Mouse (Mus musculus) limb, embryonic 12.5 days (tissue): Measurements from ENCODE around the gene Atxn7l3. TPM values are rescaled to one million over a fixed set of nuclear protein-coding genes. Genes with fewer than 3 reads are reported as not detected.

Source experiments
- polyA plus RNA-seq: library from polyadenylated mRNA; unstranded; fragments of >200 nt; fragmentation: Nextera tagmentation; extraction: Ambion mirVana; gene quantifications from 2 replicates; pipeline ENCODE4 v1.2.1, GENCODE M21; 2016

The Atxn7l3 gene
- polyA plus RNA-seq, 1 experiment from 2014 or later: 22.9 TPM

Other genes with a start within 250 kb of the Atxn7l3 start
- gene Mpp2, start 208.1 kb downstream of the Atxn7l3 start, polyA plus RNA-seq: 12.6 and 14.3 TPM in 2 replicates
- gene Ppy, start 195.3 kb downstream of the Atxn7l3 start, polyA plus RNA-seq: not detected in 2 replicates
- not detected in 2 replicates for gene Pyy, start 188.8 kb downstream of the Atxn7l3 start, polyA plus RNA-seq
- gene Nags, start 151.1 kb downstream of the Atxn7l3 start, polyA plus RNA-seq: 0.24 TPM in 1 of 2 replicates, not detected in the other
- gene Tmem101, start 140.2 kb downstream of the Atxn7l3 start, polyA plus RNA-seq: 40.6 and 44.2 TPM in 2 replicates
- 103 TPM in 2 replicates for gene Lsm12, start 111.3 kb downstream of the Atxn7l3 start, polyA plus RNA-seq
- 36.6 and 36.8 TPM in 2 replicates for gene G6pc3, start 107.0 kb downstream of the Atxn7l3 start, polyA plus RNA-seq
- 58.1 and 64.3 TPM in 2 replicates for gene Hdac5, start 66.5 kb downstream of the Atxn7l3 start, polyA plus RNA-seq
- 21.7 and 23.5 TPM in 2 replicates for gene BC030867, start 47.7 kb downstream of the Atxn7l3 start, polyA plus RNA-seq
- gene Asb16, start 27.9 kb downstream of the Atxn7l3 start, polyA plus RNA-seq: 0.16 and 0.19 TPM in 2 replicates
- gene Tmub2, start 11.7 kb downstream of the Atxn7l3 start, polyA plus RNA-seq: 47.4 and 48.9 TPM in 2 replicates
- gene Ubtf, start 23.1 kb upstream of the Atxn7l3 start, polyA plus RNA-seq: 101 TPM in 2 replicates
- gene Slc4a1, start 69.6 kb upstream of the Atxn7l3 start, polyA plus RNA-seq: 22.6 and 25.0 TPM in 2 replicates
- gene Rundc3a, start 96.8 kb upstream of the Atxn7l3 start, polyA plus RNA-seq: 1.7 and 2.3 TPM in 2 replicates
- gene Slc25a39, start 111.3 kb upstream of the Atxn7l3 start, polyA plus RNA-seq: 164 and 174 TPM in 2 replicates
- 101 and 106 TPM in 2 replicates for gene Grn, start 133.7 kb upstream of the Atxn7l3 start, polyA plus RNA-seq
- 9.7 and 10.7 TPM in 2 replicates for gene Fam171a2, start 151.1 kb upstream of the Atxn7l3 start, polyA plus RNA-seq
- 6.9 and 7.0 TPM in 2 replicates for gene Itga2b, start 173.5 kb upstream of the Atxn7l3 start, polyA plus RNA-seq